Mouse (Mus musculus): ENCODE data around the gene Pcsk5. TPM values are rescaled to one million over a fixed set of nuclear protein-coding genes. Genes with fewer than 3 reads are reported as not detected.
A peak's percentile ranks its signal among the peaks of the same experiment; 100 is the strongest.

Gene Pcsk5
- polyA plus RNA-seq, 1 experiment from 2014 or later: 21.1 TPM

- Histone ChIP-seq H3K9me3 (ENCODE audit: control insufficient read depth) (no peaks in the 10 kb centered on the region), H3K4me1 (replicated peaks; ENCODE audit: control insufficient read depth, insufficient read depth, low read length) (0 out of 2 replicates have a peak, but pooled peaks cover 13% of the 10 kb centered on the region), H3K4me2 (replicated peaks; ENCODE audit: low read depth) (no peak overlapping the region), H3K36me3 (ENCODE audit: control insufficient read depth, insufficient read depth) (no peaks in the 10 kb centered on the region), H3K27ac (ENCODE audit: low read depth, low read length) (no peak overlapping the region), H3K27me3 (replicated peaks; ENCODE audit: control insufficient read depth, insufficient read depth, low read length) (no peaks in the 10 kb centered on the region), H3K9ac (ENCODE audit: low read depth, low read length) (no peak overlapping the region), H3K4me3 (ENCODE audit: low read depth, low read length) (no peak overlapping the region)
- ATAC-seq: no peak
- TF ChIP-seq CTCF (IDR thresholded peaks at IDR 0.05; ENCODE audit: low read depth): no peak
- 69% methylated on average over 5 of the region's 5 CpGs for WGBS
These were observed 18.4 kb downstream of the Pcsk5 start for GRCm38 (mm10) chr19:17819081-17819480.

GRCm38 (mm10) chr19:17815062-17815461 lies 22.4 kb downstream of the Pcsk5 start:
- H3K9ac ChIP-seq (ENCODE audit: low read depth, low read length): no peak overlapping the region
- WGBS: 35% methylated on average over 3 of the region's 3 CpGs
- no peaks in the 10 kb centered on the region for H3K9me3 ChIP-seq (ENCODE audit: control insufficient read depth)
- H3K4me3 ChIP-seq (ENCODE audit: low read depth, low read length): no peak overlapping the region
- TF ChIP-seq CTCF (IDR thresholded peaks at IDR 0.05; ENCODE audit: low read depth): no peak
- no peaks in the 10 kb centered on the region for H3K36me3 ChIP-seq (ENCODE audit: control insufficient read depth, insufficient read depth)
- ATAC-seq: peak; percentile 86
- no peak overlapping the region for H3K27ac ChIP-seq (ENCODE audit: low read depth, low read length)
- H3K27me3 ChIP-seq (replicated peaks; ENCODE audit: control insufficient read depth, insufficient read depth, low read length): no peaks in the 10 kb centered on the region
- H3K4me2 ChIP-seq (replicated peaks; ENCODE audit: low read depth): no peak overlapping the region
- 0 out of 2 replicates have a peak, but pooled peaks cover 14% of the 10 kb centered on the region for H3K4me1 ChIP-seq (replicated peaks; ENCODE audit: control insufficient read depth, insufficient read depth, low read length)

GRCm38 (mm10) chr19:17813449-17813990 lies 23.9 kb downstream of the Pcsk5 start:
- ATAC-seq: peak; percentile 12; the same call in 1 of the 2 replicates
- Histone ChIP-seq H3K27ac (ENCODE audit: low read depth, low read length) (no peak overlapping the region), H3K9ac (ENCODE audit: low read depth, low read length) (no peak overlapping the region), H3K4me1 (replicated peaks; ENCODE audit: control insufficient read depth, insufficient read depth, low read length) (0 out of 2 replicates have a peak, but pooled peaks cover 14% of the 10 kb centered on the region), H3K9me3 (ENCODE audit: control insufficient read depth) (no peaks in the 10 kb centered on the region), H3K4me2 (replicated peaks; ENCODE audit: low read depth) (peak overlapping the region; percentile 21; the same call in 1 of the 2 replicates), H3K4me3 (ENCODE audit: low read depth, low read length) (no peak overlapping the region), H3K27me3 (replicated peaks; ENCODE audit: control insufficient read depth, insufficient read depth, low read length) (no peaks in the 10 kb centered on the region), H3K36me3 (ENCODE audit: control insufficient read depth, insufficient read depth) (no peaks in the 10 kb centered on the region)
- no peak for TF ChIP-seq CTCF (IDR thresholded peaks at IDR 0.05; ENCODE audit: low read depth)
- 19% methylated on average over 5 of the region's 5 CpGs for WGBS

GRCm38 (mm10) chr19:17812661-17813060 lies 24.8 kb downstream of the Pcsk5 start:
- Histone ChIP-seq H3K27ac (ENCODE audit: low read depth, low read length) (no peak overlapping the region), H3K9ac (ENCODE audit: low read depth, low read length) (no peak overlapping the region), H3K36me3 (ENCODE audit: control insufficient read depth, insufficient read depth) (no peaks in the 10 kb centered on the region), H3K4me2 (replicated peaks; ENCODE audit: low read depth) (peak overlapping the region; percentile 28), H3K27me3 (replicated peaks; ENCODE audit: control insufficient read depth, insufficient read depth, low read length) (no peaks in the 10 kb centered on the region), H3K4me1 (replicated peaks; ENCODE audit: control insufficient read depth, insufficient read depth, low read length) (0 out of 2 replicates have a peak, but pooled peaks cover 14% of the 10 kb centered on the region), H3K4me3 (ENCODE audit: low read depth, low read length) (no peak overlapping the region), H3K9me3 (ENCODE audit: control insufficient read depth) (no peaks in the 10 kb centered on the region)
- WGBS: 22% methylated on average over 7 of the region's 7 CpGs
- no peak for ATAC-seq
- TF ChIP-seq CTCF (IDR thresholded peaks at IDR 0.05; ENCODE audit: low read depth): no peak

GRCm38 (mm10) chr19:17806626-17807025 lies 30.8 kb downstream of the Pcsk5 start:
- Histone ChIP-seq H3K4me1 (replicated peaks; ENCODE audit: control insufficient read depth, insufficient read depth, low read length) (peaks cover 6% of the 10 kb centered on the region), H3K27me3 (replicated peaks; ENCODE audit: control insufficient read depth, insufficient read depth, low read length) (no peaks in the 10 kb centered on the region), H3K36me3 (ENCODE audit: control insufficient read depth, insufficient read depth) (no peaks in the 10 kb centered on the region), H3K4me2 (replicated peaks; ENCODE audit: low read depth) (no peak overlapping the region), H3K27ac (ENCODE audit: low read depth, low read length) (no peak overlapping the region; the same call in 1 of the 2 replicates), H3K9me3 (ENCODE audit: control insufficient read depth) (no peaks in the 10 kb centered on the region), H3K9ac (ENCODE audit: low read depth, low read length) (no peak overlapping the region), H3K4me3 (ENCODE audit: low read depth, low read length) (no peak overlapping the region)
- peak; percentile 47; the same call in 1 of the 2 replicates for ATAC-seq
- no peak for TF ChIP-seq CTCF (IDR thresholded peaks at IDR 0.05; ENCODE audit: low read depth)
- WGBS: 34% methylated on average over 5 of the region's 5 CpGs

- Histone ChIP-seq H3K27ac (ENCODE audit: low read depth, low read length) (no peak overlapping the region), H3K36me3 (ENCODE audit: control insufficient read depth, insufficient read depth) (no peaks in the 10 kb centered on the region), H3K4me2 (replicated peaks; ENCODE audit: low read depth) (no peak overlapping the region), H3K9me3 (ENCODE audit: control insufficient read depth) (no peaks in the 10 kb centered on the region), H3K4me3 (ENCODE audit: low read depth, low read length) (no peak overlapping the region), H3K27me3 (replicated peaks; ENCODE audit: control insufficient read depth, insufficient read depth, low read length) (no peaks in the 10 kb centered on the region), H3K4me1 (replicated peaks; ENCODE audit: control insufficient read depth, insufficient read depth, low read length) (no peaks in the 10 kb centered on the region; the same call in none of the 2 replicates), H3K9ac (ENCODE audit: low read depth, low read length) (no peak overlapping the region)
- WGBS: 52% methylated on average over 1 of the region's 1 CpGs
- peak; percentile 12; the same call in 1 of the 2 replicates for TF ChIP-seq CTCF (IDR thresholded peaks at IDR 0.05; ENCODE audit: low read depth)
- peak; percentile 94 for ATAC-seq
These were observed 36.6 kb downstream of the Pcsk5 start for GRCm38 (mm10) chr19:17800798-17801197.

Measured in intestine, postnatal 0 days (tissue).